Mouse (Mus musculus): Measurements from ENCODE around the gene Myh15. TPM values are rescaled to one million over a fixed set of nuclear protein-coding genes. Genes with fewer than 3 reads are reported as not detected.

Gene Myh15
- polyA plus RNA-seq (2015; fragmentation: Nextera tagmentation; extraction: Ambion mirVana): 0.05 and 0.10 TPM in 2 replicates

- H3K9ac ChIP-seq (replicated peaks): no peak within 1 kb of the TSS
- H3K4me1 ChIP-seq: no peaks in the 10 kb centered on the region
- H3K27me3 ChIP-seq (replicated peaks): no peaks in the 10 kb centered on the region
- no peaks in the 10 kb centered on the region for H3K9me3 ChIP-seq (replicated peaks)
- no peak within 1 kb of the TSS for H3K27ac ChIP-seq (replicated peaks)
- no peak for ATAC-seq (ENCODE audit: low FRiP score)
- H3K4me3 ChIP-seq (replicated peaks): no peak within 1 kb of the TSS
- no peak within 1 kb of the TSS for H3K4me2 ChIP-seq
- H3K36me3 ChIP-seq: no peaks in the 10 kb centered on the region
- WGBS: 94% methylated on average over 1 of the region's 1 CpGs
Measured at GRCm38 (mm10) chr16:49057186-49057585, at the start of gene Myh15. Gene Myh15, plus strand, starts transcription at chr16:49057486.

DNA sequence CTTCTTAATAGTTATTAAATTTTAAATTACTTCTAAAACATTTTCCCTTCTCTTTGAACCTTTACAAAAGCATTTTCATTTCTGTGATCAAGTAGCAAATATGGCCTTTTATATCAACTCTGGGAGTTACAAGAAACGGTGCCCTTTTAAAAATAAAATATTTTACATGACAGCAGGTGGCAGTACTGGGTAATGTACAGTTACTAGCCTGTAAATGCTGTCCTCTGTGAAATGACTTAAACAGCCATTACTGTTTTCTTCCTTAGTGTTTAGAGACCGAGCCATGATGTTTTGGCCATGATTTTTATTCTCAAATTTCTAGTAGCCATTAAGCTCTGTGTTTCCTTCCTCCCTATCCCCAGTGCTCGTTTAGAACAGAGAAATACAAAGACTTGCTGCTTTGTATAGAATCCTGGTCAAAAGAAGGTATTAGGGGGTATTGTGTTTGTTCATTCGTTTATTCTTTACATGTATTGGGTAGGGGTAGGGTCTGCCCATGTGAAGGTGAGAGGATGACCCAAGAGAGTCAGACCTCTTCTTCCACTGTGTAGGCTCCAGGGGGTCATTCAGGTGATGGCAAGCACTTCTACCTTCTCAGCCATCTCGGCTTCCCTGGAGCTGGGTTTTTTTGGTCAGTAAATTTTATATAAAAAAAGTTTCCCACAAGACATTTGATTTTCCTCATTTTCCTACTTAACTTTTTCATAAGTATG lies 40.5 kb upstream of the Myh15 start:
- WGBS: 57% methylated on average over 5 of the region's 5 CpGs
- Histone ChIP-seq H3K27ac (replicated peaks) (no peak overlapping the region), H3K4me2 (no peak overlapping the region), H3K4me3 (replicated peaks) (no peak overlapping the region), H3K4me1 (no peaks in the 10 kb centered on the region), H3K9me3 (replicated peaks) (no peaks in the 10 kb centered on the region), H3K36me3 (no peaks in the 10 kb centered on the region), H3K27me3 (replicated peaks) (no peaks in the 10 kb centered on the region), H3K9ac (replicated peaks) (no peak overlapping the region)
- no peak for ATAC-seq (ENCODE audit: low FRiP score)

GRCm38 (mm10) chr16:49035852-49036251 lies 21.4 kb upstream of the Myh15 start:
- no peak overlapping the region for H3K27ac ChIP-seq (replicated peaks)
- peak; percentile 11; the same call in 1 of the 2 replicates for ATAC-seq (ENCODE audit: low FRiP score)
- no peaks in the 10 kb centered on the region for H3K9me3 ChIP-seq (replicated peaks)
- no peaks in the 10 kb centered on the region for H3K36me3 ChIP-seq
- 65% methylated on average over 4 of the region's 4 CpGs for WGBS
- H3K27me3 ChIP-seq (replicated peaks): no peaks in the 10 kb centered on the region
- no peak overlapping the region for H3K9ac ChIP-seq (replicated peaks)
- H3K4me2 ChIP-seq: no peak overlapping the region
- H3K4me3 ChIP-seq (replicated peaks): no peak overlapping the region
- H3K4me1 ChIP-seq: no peaks in the 10 kb centered on the region

- ATAC-seq (ENCODE audit: low FRiP score): no peak
- Histone ChIP-seq H3K27ac (replicated peaks) (no peak overlapping the region), H3K9me3 (replicated peaks) (no peaks in the 10 kb centered on the region), H3K4me2 (no peak overlapping the region), H3K9ac (replicated peaks) (no peak overlapping the region), H3K27me3 (replicated peaks) (no peaks in the 10 kb centered on the region), H3K4me3 (replicated peaks) (no peak overlapping the region), H3K4me1 (no peaks in the 10 kb centered on the region), H3K36me3 (no peaks in the 10 kb centered on the region)
- WGBS: 83% methylated on average over 4 of the region's 4 CpGs
Measured at GRCm38 (mm10) chr16:49037771-49038170, 19.5 kb upstream of the Myh15 start.

- H3K27ac ChIP-seq (replicated peaks): no peak overlapping the region
Measured at GRCm38 (mm10) chr16:49040554-49041221, 16.6 kb upstream of the Myh15 start.

GRCm38 (mm10) chr16:49049214-49049613 lies 8.1 kb upstream of the Myh15 start:
- no peak for ATAC-seq (ENCODE audit: low FRiP score)
- H3K4me2 ChIP-seq: no peak overlapping the region
- no peaks in the 10 kb centered on the region for H3K36me3 ChIP-seq
- no peaks in the 10 kb centered on the region for H3K4me1 ChIP-seq
- H3K27ac ChIP-seq (replicated peaks): no peak overlapping the region
- no peaks in the 10 kb centered on the region for H3K27me3 ChIP-seq (replicated peaks)
- no peak overlapping the region for H3K9ac ChIP-seq (replicated peaks)
- no peaks in the 10 kb centered on the region for H3K9me3 ChIP-seq (replicated peaks)
- H3K4me3 ChIP-seq (replicated peaks): no peak overlapping the region

More at GRCm38 (mm10) chr16:49040554-49041221, 16.6 kb upstream of the Myh15 start:
- no peaks in the 10 kb centered on the region for H3K36me3 ChIP-seq
- no peaks in the 10 kb centered on the region for H3K9me3 ChIP-seq (replicated peaks)
- no peaks in the 10 kb centered on the region for H3K4me1 ChIP-seq
- no peak overlapping the region for H3K9ac ChIP-seq (replicated peaks)
- 87% methylated on average over 3 of the region's 3 CpGs for WGBS
- no peak for ATAC-seq (ENCODE audit: low FRiP score)
- H3K4me2 ChIP-seq: no peak overlapping the region
- H3K4me3 ChIP-seq (replicated peaks): no peak overlapping the region
- no peaks in the 10 kb centered on the region for H3K27me3 ChIP-seq (replicated peaks)

GRCm38 (mm10) chr16:49069256-49069963 lies 12.1 kb downstream of the Myh15 start:
- no peak overlapping the region for H3K27ac ChIP-seq (replicated peaks)
- ATAC-seq (ENCODE audit: low FRiP score): no peak
- no peak overlapping the region for H3K4me2 ChIP-seq
- H3K4me1 ChIP-seq: no peaks in the 10 kb centered on the region
- no peaks in the 10 kb centered on the region for H3K27me3 ChIP-seq (replicated peaks)
- H3K36me3 ChIP-seq: no peaks in the 10 kb centered on the region
- H3K9ac ChIP-seq (replicated peaks): no peak overlapping the region
- 64% methylated on average over 5 of the region's 5 CpGs for WGBS
- no peaks in the 10 kb centered on the region for H3K9me3 ChIP-seq (replicated peaks)
- no peak overlapping the region for H3K4me3 ChIP-seq (replicated peaks)

DNA sequence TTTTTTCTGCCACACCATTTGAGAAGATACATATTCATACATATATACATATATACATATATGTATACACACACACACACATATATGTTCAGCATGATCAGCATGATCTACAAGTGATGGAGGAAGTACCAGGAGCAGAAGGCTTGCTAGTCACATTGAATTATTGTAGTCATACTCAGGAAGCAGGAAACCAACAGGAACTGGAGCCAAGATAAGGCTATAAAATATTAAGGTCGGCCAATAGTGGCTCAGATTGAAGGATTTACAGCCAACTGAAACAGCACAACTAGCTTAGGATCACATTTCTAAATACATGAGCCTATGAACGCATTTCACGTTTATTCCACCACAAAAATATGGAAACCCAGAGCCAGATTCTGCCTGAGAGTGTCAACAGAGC lies 14.0 kb downstream of the Myh15 start:
- Histone ChIP-seq H3K4me2 (no peak overlapping the region), H3K9ac (replicated peaks) (no peak overlapping the region), H3K9me3 (replicated peaks) (no peaks in the 10 kb centered on the region), H3K4me1 (no peaks in the 10 kb centered on the region), H3K27ac (replicated peaks) (no peak overlapping the region), H3K27me3 (replicated peaks) (no peaks in the 10 kb centered on the region), H3K4me3 (replicated peaks) (no peak overlapping the region), H3K36me3 (no peaks in the 10 kb centered on the region)
- WGBS: 79% methylated on average over 3 of the region's 3 CpGs
- ATAC-seq (ENCODE audit: low FRiP score): no peak

- H3K4me2 ChIP-seq: no peak overlapping the region
- H3K9me3 ChIP-seq (replicated peaks): no peaks in the 10 kb centered on the region
- H3K9ac ChIP-seq (replicated peaks): no peak overlapping the region
- WGBS: 12% methylated on average over 1 of the region's 1 CpGs
- no peak overlapping the region for H3K4me3 ChIP-seq (replicated peaks)
- H3K36me3 ChIP-seq: no peaks in the 10 kb centered on the region
- no peak for ATAC-seq (ENCODE audit: low FRiP score)
- no peaks in the 10 kb centered on the region for H3K27me3 ChIP-seq (replicated peaks)
- no peak overlapping the region for H3K27ac ChIP-seq (replicated peaks)
- H3K4me1 ChIP-seq: no peaks in the 10 kb centered on the region
Measured at GRCm38 (mm10) chr16:49128015-49128414, 70.7 kb downstream of the Myh15 start.

DNA sequence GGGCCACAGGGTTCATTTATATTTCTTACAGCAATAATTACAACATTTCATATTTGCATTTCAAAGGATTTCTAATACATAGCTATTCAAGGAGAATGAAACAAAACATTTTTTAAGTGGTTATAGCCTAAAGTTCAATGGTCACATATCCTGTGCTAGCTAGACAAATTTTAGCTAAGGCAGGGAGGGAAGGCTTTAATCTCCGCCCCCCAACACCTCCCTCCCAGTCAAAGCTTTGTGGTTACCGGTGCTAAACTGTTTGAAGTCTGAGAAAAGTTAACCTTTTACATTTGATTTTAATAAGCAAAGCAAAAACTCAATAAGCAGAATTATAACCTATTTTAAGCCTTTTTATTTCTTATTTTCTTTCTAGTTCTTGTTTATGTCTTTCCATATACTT lies 98.9 kb downstream of the Myh15 start:
- 82% methylated on average over 2 of the region's 2 CpGs for WGBS
- Histone ChIP-seq H3K4me3 (replicated peaks) (no peak overlapping the region), H3K4me1 (no peaks in the 10 kb centered on the region), H3K9ac (replicated peaks) (no peak overlapping the region), H3K27me3 (replicated peaks) (no peaks in the 10 kb centered on the region), H3K4me2 (no peak overlapping the region), H3K27ac (replicated peaks) (no peak overlapping the region), H3K9me3 (replicated peaks) (no peaks in the 10 kb centered on the region), H3K36me3 (no peaks in the 10 kb centered on the region)
- ATAC-seq (ENCODE audit: low FRiP score): no peak

GRCm38 (mm10) chr16:49164349-49165137 lies 107.3 kb downstream of the Myh15 start:
- 38% methylated on average over 7 of the region's 7 CpGs for WGBS
- no peaks in the 10 kb centered on the region for H3K27me3 ChIP-seq (replicated peaks)
- no peaks in the 10 kb centered on the region for H3K4me1 ChIP-seq
- H3K27ac ChIP-seq (replicated peaks): no peak overlapping the region
- ATAC-seq (ENCODE audit: low FRiP score): peak; percentile 85
- no peaks in the 10 kb centered on the region for H3K36me3 ChIP-seq
- H3K4me3 ChIP-seq (replicated peaks): no peak overlapping the region
- H3K9ac ChIP-seq (replicated peaks): no peak overlapping the region
- H3K4me2 ChIP-seq: no peak overlapping the region
- no peaks in the 10 kb centered on the region for H3K9me3 ChIP-seq (replicated peaks)
